Mouse (Mus musculus): Measurements from ENCODE around the gene Fbxw8.

GRCm38 (mm10) chr5:118034632-118035031 lies 120.6 kb downstream of the Fbxw8 start:
- TF ChIP-seq CTCF (IDR thresholded peaks at IDR 0.05; ENCODE audit: control insufficient read depth, insufficient read depth, insufficient replicate concordance, low read depth, low read length) (no peak), POLR2A (IDR thresholded peaks at IDR 0.05; ENCODE audit: control insufficient read depth, low read depth, low read length) (no peak)
